Mouse (Mus musculus): ENCODE measurements around the gene Rab6a.
"Not testable (repeated sequence)": the region's sequence is repeated elsewhere in the genome, so short reads cannot be mapped to it uniquely, and the experiment has no call there.

Rab6a gene

DNA sequence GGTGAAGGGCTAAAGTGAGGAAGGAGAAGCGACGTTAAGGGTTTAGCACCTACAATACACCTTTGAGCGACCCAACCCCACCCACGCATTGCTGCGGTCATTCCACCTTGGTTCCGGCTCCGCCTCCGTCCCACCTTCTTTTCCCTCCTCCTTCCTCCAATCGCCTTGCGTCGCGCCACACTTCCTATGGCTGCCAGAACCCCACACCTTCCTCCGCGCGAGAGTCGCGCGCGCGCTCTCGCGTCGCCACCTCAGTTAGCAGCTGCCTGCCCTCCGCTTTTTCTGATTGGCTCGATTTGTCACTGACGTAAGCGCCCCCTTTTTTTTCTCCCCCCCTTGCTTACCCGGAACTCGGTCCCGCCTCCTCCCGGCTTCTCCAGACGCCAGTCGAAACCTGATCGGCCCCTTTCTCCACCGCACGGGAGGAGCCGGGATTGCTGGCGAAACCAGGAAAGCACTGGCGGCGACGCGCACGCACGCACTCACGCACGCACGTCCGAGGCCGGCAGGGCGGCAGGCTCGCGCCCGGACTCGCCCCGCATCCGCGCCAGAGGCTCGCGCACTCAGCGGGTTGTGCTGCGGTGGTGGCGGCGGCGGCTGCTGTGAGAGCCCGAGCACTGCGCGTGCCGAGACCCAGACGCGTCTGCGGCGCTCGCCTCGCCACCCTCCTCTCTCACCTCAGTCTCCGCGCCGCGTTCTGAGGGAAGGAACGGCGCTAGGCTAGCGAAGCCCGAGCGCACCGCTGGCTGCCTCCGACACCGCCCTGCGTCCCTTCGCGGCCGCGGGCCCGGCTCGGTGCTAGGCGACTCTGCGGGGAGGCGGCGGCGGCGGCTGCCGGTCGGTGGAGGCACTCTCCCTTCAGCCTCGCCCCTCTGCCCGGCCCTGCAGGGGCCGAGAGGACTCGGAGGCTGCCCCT is at the start of gene Rab6a:
Gene Rab6a (plus strand): TSS at position 197 of the 916 bp plus-strand sequence.
- DNase-seq (ENCODE audit: low read depth, low spot score): peak; percentile 100

DNA sequence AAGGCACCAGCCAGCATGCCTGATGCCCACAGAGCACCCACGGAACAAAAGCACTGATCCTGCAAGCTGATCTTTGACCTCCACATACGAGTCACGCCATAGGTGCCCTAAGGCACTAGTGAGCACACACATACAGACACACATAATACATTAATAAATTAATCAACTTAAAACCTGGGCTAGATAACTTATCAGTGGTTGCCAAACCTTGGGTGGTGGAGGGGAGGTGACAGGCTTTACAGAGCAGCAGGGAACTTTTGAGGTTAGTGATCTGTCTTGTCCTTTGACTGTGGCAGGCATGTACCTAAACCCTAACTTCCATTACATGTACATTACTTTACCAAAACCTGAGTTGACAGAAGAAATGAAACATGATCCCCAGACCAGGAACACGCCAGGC is 47.9 kb upstream of the Rab6a start:
- no peak for DNase-seq (ENCODE audit: low read depth, low spot score)

DNA sequence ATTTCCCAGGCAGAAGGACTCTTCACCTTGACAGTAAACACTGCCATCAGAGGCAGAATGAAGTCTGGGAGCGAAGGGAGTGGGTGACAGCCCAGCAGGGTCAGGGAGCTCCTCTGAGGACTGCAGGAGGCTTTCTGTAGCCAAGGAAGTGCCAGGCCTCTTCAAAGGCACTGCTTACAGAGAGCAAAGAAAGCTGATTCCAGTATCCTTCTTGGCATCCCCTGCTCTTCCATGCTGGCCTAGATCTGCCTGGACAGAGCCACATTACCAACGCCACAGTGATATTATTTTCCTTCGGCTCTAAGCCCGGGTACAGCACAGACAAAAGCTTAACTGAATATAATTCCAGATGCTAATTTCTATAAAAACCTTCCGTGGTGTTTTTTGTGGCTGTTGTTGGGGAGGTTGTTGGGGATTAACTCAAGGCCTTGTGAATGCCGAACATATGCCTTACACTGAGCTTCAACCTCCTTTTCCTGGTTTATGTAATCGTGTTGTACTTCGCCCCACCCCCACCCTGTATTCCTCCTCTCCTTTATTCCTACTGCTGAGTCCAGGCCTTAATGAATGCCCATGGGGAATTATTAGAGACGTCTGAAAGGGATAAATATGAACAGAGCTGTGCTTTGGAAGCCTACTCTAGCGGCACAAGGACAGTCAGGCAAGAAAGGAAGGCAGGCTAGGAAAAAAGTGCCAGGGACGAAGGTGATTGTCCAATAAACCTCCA is 45.2 kb upstream of the Rab6a start:
- DNase-seq (ENCODE audit: low read depth, low spot score): no peak

DNA sequence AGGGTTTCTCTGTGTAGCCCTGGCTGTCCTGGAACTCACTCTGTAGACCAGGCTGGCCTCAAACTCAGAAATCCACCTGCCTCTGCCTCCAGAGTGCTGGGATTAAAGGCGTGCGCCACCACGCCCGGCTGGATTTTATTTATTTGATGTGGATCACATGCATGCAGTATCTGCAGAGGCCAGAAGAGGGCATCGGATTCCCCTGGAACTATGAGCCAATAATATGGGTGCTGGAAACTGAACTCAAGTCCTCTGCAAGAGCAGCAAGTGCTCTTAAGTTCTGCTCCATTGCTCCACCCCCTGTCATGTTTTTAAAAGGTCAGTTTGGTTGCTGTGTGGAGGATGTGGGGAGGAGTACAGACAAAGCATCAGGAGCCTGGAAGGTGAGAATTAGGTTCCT is 40.0 kb upstream of the Rab6a start:
- not testable (repeated sequence) for DNase-seq (ENCODE audit: low read depth, low spot score)

DNA sequence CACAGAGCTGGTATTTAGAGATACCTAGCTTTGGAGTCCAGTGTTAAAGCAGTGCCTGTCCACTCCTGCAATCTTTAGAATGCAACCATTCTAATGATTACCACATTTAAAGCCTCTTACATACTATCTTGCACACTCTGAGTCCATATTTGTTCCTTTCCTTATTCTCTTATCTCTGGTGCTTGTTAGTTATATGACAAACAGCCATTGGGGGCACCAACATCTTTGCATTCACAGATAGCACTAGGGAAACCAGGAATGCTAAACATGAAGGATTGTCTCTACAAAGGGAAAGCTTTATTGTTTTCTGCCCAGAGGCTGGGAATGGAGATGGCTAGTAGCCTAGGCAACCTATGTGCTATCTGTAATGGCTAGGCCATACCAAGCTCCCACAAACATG is 37.3 kb upstream of the Rab6a start:
- no peak for DNase-seq (ENCODE audit: low read depth, low spot score)

DNA sequence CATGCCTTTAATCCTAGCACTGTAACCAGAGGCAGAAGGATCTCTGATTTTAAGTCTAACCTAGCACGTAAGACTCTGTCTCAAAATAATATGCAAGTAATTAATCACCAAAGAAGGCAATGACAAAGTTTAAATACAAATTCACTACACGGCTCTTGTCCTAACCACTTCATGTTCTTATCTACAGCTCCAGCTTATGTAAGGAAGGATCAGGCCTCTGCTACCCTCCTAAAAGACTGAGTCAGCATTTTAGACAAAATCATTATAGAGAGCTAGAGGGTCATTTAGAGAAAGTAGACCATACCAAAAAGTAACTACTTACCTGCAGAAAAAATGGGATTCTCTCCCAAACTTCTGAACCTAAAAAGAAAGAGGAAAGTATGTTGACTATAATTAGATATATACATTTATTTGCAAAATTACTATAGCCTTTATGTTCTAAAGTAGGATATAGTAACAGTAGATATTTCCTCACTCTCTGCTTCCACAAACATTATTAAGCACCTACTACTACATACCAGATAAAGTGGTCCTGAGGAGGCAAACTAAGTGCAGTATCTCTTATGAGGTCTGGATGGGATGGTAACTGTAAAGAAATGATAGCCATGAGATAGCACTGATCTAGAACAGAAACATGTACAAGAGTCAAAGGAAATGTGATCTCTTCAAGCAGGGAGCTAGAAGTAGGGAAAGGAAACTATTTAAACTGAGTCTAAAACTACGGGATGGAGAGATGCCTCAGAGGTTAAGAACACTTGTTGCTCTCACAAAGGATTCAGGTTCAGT is 36.1 kb upstream of the Rab6a start:
- no peak for DNase-seq (ENCODE audit: low read depth, low spot score)

DNA sequence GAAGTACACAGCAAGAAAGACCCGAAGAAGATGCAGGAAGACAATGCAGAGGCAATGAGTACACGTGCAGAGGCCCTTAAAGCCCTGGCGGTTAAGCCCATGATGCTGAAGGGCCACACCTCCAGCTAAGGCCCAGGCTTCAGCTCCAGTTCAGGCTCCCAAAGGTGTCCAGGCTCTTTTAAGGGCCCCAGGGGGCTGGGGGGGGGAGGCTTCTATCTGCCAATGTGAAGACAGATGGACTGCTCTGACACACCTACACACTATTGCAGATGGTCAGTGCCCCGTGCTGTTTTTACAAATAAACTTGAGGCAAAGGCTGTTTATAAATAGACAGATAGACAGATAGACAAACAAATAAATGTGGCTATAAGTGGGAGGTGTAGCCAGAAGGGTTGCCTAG is 35.1 kb upstream of the Rab6a start:
- no peak for DNase-seq (ENCODE audit: low read depth, low spot score)

DNA sequence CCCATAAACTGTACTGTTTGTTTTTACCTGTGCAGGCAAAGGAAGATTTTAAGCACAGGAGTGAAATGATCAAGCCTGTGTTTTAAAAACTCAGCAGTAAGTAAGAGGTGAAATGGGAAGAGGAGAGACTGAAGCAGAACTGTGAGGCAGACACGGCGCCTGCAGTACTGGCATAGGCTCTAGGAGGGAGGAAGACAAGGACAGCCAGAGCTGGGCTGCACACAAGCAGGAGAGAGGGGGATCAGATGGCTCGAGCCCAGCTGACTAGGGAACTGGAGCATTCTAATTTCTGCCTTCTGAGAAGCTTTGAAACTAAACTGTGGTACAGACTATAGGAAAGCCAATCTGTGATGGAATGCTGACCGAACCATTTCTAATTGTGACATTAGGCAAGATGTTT is 34.5 kb upstream of the Rab6a start:
- DNase-seq (ENCODE audit: low read depth, low spot score): no peak

DNA sequence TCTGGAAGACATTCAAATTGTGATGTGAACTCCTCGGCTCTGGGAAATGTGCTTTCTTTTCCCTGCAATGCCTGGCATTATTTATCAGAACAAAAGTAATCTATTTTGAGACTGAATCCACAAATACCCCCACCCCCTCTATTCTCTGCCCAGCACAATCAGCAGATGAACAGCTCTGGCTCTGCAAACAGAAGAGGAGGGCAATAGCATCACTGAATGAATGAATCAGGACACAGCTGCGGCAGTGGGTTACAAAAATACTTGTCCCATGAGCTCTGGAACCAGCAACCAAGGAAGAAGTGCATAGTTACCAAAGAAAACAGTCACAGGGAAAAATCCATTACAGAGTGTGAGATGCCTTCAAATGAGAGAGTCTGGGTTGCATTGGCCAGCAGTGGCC is 28.4 kb upstream of the Rab6a start:
- no peak for DNase-seq (ENCODE audit: low read depth, low spot score)

DNA sequence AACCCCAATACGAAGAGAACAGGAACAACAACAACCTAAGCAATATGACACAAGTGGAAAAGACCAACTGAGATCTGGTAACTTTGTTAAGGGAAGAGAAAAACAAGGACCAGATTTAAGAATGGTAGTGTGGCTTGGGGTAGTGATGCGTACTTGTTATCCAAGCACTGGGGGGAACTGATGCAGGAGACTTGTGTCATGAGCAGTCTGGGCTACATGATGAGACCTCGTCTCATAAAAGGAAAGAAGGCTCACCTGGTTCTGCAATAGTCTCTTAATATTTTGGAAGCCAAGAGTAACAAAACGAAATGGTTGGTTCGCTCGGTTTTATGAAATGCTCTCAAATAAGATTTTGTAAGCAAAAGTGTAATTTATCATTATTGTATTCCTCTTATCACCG is 25.0 kb upstream of the Rab6a start:
- no peak for DNase-seq (ENCODE audit: low read depth, low spot score)

DNA sequence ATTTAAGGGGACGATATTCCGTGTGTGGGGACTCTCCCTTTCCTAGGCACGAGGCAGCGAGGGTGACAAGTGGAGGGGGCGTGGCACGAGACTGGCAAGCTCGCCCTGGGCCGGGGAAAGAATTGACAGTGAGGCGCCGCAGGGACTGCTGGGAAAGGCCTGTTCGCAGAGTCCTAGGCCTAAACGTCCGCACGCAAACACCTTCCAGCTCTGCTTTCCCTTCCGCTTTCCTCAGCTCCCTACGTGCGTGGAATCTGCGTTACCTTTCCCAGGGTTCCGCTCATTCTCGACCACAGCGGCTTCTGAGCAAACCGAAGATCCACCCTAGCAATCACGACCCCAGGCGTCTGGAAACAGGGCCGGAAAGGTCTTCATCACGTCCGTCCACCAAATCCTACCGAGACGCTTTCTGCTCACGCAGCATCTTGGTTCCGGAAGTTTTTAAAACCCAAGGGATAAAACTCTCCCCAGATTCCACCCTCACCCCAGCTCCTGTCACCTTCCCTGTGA is 24.4 kb upstream of the Rab6a start:
- DNase-seq (ENCODE audit: low read depth, low spot score): peak; percentile 84

DNA sequence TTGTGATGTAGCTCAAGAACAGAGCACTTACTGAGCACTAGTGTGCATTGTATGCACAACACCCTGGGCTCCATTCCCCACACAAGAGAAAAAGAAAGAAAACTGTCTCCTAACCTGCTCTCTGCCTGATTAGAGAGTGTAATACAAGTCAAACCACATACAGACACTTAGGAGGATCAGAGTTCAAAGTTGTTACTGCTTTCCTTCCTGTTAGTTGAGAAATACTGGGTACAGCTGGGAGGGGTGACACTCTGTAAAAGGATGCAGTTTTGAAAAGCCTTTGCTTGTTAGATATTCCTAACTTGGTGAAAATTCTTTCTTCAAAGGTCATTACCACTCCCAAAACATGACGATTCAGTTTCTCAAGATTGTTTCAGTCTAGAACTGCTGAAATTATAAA is 17.4 kb upstream of the Rab6a start:
- no peak for DNase-seq (ENCODE audit: low read depth, low spot score)

DNA sequence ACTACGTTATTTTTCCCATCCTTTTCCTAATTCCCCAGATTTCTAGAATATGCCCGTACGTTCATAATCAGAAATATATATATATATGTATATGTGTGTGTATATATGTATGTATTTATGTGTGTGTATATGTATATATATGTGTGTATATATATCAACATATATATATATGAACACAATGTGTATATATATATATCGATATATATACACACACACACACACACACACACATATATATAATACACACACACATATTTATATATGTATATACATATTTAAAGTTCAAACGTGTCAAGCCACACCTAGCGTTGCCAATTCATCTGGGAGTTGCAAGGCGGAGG is 16.7 kb upstream of the Rab6a start:
- DNase-seq (ENCODE audit: low read depth, low spot score): no peak

DNA sequence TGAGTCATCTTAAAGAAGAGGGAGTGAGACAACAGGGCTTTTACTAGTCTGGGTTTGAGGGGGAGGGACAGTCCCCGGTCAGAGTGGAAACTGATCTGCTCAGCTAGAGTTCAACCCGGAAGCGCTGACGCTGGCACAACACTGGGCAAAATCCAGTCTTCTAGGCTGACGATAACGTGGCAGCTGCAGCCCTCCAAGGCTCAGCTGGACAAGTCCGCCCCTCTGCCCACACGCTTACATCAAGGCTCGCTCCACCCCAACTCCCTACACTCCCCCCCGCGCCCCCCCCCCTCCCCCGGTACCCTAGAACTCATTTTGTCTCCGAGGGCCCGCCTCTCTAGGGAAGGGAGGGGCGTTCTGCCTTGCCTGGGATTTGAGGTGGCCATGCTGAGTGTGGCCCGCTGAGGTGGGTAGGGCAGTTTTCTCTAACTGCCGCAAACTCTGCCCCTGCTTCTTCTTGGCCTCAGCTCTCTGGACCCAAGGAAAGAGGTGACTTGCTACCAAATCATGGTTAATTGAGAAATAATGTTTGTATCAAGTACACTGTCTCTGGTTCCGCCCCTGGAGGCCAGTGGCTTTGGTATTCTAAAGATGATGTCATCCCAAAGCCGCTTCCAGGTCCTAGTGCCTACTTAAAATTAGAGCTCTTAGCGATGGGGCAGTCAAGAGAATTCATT is 16.2 kb upstream of the Rab6a start:
- peak; percentile 80 for DNase-seq (ENCODE audit: low read depth, low spot score)

DNA sequence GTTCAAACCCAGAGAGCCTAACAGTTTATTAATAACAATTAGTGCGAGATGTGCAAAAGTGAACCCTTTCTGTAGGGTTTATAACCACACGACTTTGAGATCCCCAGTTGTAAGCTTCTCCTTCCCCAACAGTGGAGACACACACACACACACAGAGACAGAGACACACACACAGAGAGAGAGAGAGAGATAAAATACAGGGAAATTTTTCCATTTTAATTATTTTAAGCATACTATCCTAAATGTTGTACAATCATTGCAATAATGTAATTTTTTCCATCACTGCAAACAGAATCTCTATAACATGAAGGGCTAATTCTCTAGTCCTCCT is 15.7 kb upstream of the Rab6a start:
- DNase-seq (ENCODE audit: low read depth, low spot score): no peak

DNA sequence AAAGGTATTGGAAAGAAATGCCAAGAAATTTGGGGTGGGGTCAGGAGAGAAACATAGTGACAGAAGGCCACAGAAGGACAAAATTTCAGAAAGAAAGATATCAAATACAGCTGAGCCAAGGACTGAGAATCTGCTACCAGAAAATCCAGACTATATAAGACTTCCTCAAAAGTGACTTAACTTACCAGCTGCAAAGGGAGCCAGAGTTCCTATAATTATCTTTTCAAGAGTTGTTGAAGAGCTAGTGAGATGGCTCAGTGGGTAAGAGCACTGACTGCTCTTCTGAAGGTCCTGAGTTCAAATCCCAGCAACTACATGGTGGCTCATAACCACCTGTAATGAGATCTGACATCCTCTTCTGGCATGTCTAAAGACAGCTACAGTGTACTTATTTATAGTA is 13.9 kb upstream of the Rab6a start:
- no peak for DNase-seq (ENCODE audit: low read depth, low spot score)

DNA sequence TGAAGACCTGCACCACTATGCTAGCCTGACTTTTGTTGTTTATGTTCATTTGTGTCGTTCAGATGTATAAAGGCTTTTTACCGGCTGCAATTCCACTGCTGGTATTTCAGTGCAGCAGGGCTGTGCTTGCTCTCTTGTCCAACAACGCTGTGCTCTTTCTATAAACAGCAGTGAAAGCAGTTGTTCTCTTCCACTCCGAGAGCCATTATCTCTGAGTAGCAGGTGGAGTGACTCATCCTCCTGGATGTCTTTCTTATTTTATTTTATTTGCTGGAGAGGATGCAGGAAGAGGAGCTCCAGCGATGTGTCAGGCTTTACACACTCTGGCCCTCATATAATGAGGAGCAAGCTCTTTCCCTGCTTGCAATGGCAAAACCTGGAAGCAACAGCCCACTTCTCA is 7.0 kb upstream of the Rab6a start:
- no peak for DNase-seq (ENCODE audit: low read depth, low spot score)

DNA sequence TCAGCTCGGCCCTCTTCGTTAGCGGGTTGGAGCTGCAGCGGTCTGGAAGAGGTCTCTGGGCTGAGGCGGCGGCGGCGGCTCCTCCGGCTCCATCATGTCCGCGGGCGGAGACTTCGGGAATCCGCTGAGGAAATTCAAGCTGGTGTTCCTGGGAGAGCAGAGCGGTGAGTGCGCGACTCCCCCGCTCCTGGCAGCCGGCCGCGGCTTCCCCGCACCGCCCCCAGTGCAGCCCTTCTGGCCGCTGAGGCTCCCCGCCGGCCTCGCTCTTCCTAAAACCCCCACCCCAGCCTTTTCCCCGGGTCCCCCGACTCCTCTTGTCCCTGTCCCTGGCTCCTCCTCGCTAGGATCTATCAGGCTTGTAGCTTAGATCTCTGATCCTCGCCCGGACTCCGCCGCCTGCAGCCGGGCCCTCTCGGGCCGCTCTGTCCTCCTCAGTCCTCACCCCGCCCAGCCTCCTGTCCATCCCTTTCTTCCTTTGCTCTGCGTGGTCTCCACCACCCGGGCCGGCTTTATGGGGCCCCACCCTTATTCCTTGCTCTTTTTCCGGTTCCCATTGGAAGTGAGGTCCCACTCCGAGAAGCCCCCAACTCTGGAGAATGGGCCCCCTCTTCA is 1.0 kb downstream of the Rab6a start, which contains the start of gene Mrpl48:
Gene Mrpl48 (minus strand): TSS at position 172 of the 612 bp plus-strand sequence.
- DNase-seq (ENCODE audit: low read depth, low spot score): peak; percentile 41

DNA sequence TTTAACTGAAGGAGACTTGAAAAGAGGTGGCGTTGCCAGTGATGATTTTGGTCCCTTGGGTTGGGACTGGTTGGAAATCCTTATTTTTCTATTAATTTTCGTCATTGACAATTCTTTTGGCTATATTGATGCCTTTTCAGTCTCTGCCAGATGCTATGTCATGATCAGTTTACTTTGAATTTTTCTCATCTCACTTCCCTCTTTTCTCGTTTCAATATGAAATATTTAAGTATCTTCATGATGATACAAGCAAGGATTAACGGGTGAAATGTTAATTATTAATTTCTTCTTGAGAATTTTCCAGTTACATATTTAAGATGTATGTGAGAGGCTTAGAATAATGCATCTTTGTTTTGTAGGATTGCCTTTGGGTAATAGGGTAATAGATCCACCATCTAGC is 1.7 kb downstream of the Rab6a start:
- DNase-seq (ENCODE audit: low read depth, low spot score): no peak

DNA sequence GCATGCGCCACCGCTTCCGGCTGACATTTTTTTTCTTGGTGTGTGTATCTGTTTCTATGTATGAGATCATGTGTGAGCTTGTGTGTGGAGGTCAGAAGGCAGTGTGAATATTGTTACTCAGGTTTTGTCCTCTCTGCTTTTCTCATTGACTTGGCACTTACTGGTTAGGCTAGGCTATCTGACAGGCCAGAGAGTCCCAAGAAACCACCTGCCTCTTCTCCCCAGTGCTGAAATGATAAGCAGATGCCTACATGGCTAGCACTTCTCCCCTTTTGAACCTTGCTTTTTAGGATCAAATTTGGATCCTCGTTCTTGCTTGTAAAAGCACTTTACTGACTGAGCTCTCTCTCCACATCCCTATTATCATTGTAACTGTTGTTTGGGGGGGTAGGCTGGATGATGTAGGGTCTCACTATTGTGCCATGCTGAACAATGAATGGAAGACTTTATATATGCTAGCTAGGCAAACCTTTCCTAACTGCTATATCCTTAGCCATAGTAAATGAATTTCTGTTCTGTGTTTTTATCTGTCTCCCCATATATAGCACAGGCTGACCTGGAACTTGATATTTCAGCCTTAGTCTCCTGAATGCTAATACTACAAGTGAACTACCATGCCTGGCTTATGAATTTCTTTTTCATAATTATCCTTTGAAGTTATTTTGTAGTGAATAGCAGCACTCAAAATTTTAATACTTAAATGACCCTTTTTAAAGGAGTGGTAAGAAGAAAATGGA is 9.1 kb downstream of the Rab6a start:
- DNase-seq (ENCODE audit: low read depth, low spot score): no peak

Measured in mesoderm, embryonic 11.5 days (tissue).